Mouse (Mus musculus): ENCODE data around the gene Rsl1d1.

Gene Rsl1d1

GRCm38 (mm10) chr16:11202571-11203554 is at the start of gene Rsl1d1:
Gene Rsl1d1, minus strand, starts transcription at chr16:11203331.
- no peak for TF ChIP-seq GATA4 (IDR thresholded peaks at IDR 0.05; ENCODE audit: insufficient replicate concordance, low read length)

GRCm38 (mm10) chr16:11247791-11248190 is 44.7 kb upstream of the Rsl1d1 start:
- TF ChIP-seq GATA4 (IDR thresholded peaks at IDR 0.05; ENCODE audit: insufficient replicate concordance, low read length) = no peak

- no peak for TF ChIP-seq GATA4 (IDR thresholded peaks at IDR 0.05; ENCODE audit: insufficient replicate concordance, low read length)
Observed at GRCm38 (mm10) chr16:11245767-11246166, 42.6 kb upstream of the Rsl1d1 start.

GRCm38 (mm10) chr16:11242401-11242800 is 39.3 kb upstream of the Rsl1d1 start:
- no peak for TF ChIP-seq GATA4 (IDR thresholded peaks at IDR 0.05; ENCODE audit: insufficient replicate concordance, low read length)

- TF ChIP-seq GATA4 (IDR thresholded peaks at IDR 0.05; ENCODE audit: insufficient replicate concordance, low read length) = no peak
Observed at GRCm38 (mm10) chr16:11217801-11218200, 14.7 kb upstream of the Rsl1d1 start.

- TF ChIP-seq GATA4 (IDR thresholded peaks at IDR 0.05; ENCODE audit: insufficient replicate concordance, low read length) = no peak
Observed at GRCm38 (mm10) chr16:11203600-11204390, 664 bp upstream of the Rsl1d1 start.

GRCm38 (mm10) chr16:11201740-11202394 is 1.3 kb downstream of the Rsl1d1 start:
- no peak for TF ChIP-seq GATA4 (IDR thresholded peaks at IDR 0.05; ENCODE audit: insufficient replicate concordance, low read length)

- TF ChIP-seq GATA4 (IDR thresholded peaks at IDR 0.05; ENCODE audit: insufficient replicate concordance, low read length) = no peak
Observed at GRCm38 (mm10) chr16:11200247-11200646, 2.9 kb downstream of the Rsl1d1 start.

GRCm38 (mm10) chr16:11198467-11198866 is 4.7 kb downstream of the Rsl1d1 start:
- TF ChIP-seq GATA4 (IDR thresholded peaks at IDR 0.05; ENCODE audit: insufficient replicate concordance, low read length) = no peak

GRCm38 (mm10) chr16:11197052-11197451 is 6.1 kb downstream of the Rsl1d1 start:
- no peak for TF ChIP-seq GATA4 (IDR thresholded peaks at IDR 0.05; ENCODE audit: insufficient replicate concordance, low read length)

GRCm38 (mm10) chr16:11193231-11193630 is 9.9 kb downstream of the Rsl1d1 start:
- TF ChIP-seq GATA4 (IDR thresholded peaks at IDR 0.05; ENCODE audit: insufficient replicate concordance, low read length) = no peak

- TF ChIP-seq GATA4 (IDR thresholded peaks at IDR 0.05; ENCODE audit: insufficient replicate concordance, low read length) = no peak
Observed at GRCm38 (mm10) chr16:11190150-11190549, 13.0 kb downstream of the Rsl1d1 start.

- no peak for TF ChIP-seq GATA4 (IDR thresholded peaks at IDR 0.05; ENCODE audit: insufficient replicate concordance, low read length)
Observed at GRCm38 (mm10) chr16:11177404-11177803, 25.7 kb downstream of the Rsl1d1 start.

- TF ChIP-seq GATA4 (IDR thresholded peaks at IDR 0.05; ENCODE audit: insufficient replicate concordance, low read length) = no peak
Observed at GRCm38 (mm10) chr16:11176884-11177244, 26.3 kb downstream of the Rsl1d1 start.

- TF ChIP-seq GATA4 (IDR thresholded peaks at IDR 0.05; ENCODE audit: insufficient replicate concordance, low read length) = peak; percentile 36; the same call in 1 of the 2 replicates
Observed at GRCm38 (mm10) chr16:11176208-11176883, 26.8 kb downstream of the Rsl1d1 start, which contains the start of gene Zc3h7a. Gene Zc3h7a, minus strand, starts transcription at chr16:11176393.

Data from liver, adult (tissue).